Mouse (Mus musculus): ENCODE measurements around the gene Sos1.

DNA sequence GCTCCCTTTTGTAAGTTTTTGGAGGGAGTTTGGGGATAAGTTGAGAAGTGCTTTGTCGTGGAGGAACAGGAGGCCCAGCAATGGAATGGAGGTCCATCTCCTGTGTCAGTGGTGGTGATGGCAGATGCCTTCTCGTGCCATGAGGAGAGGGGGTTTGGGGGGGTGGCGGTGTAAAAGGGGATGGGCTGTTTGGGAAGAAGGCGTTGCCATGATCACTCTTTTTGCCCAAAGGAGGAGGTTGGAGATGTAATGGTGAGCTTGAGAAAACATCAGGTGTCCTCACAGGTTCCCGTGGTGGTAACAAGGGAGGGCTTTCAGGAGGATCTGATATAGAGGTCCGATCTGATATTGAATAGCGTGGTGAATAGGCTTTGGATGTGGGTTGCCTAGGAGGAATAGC lies 82.0 kb downstream of the Sos1 start:
- TF ChIP-seq CTCF (IDR thresholded peaks at IDR 0.05) (no peak), POLR2A (IDR thresholded peaks at IDR 0.05; ENCODE audit: insufficient read depth, low read depth, low read length) (no peak), EP300 (IDR thresholded peaks at IDR 0.05; ENCODE audit: insufficient read depth, low read depth, low read length) (no peak)
